Mouse (Mus musculus): Measurements from ENCODE around the gene Hoxc5.

DNA sequence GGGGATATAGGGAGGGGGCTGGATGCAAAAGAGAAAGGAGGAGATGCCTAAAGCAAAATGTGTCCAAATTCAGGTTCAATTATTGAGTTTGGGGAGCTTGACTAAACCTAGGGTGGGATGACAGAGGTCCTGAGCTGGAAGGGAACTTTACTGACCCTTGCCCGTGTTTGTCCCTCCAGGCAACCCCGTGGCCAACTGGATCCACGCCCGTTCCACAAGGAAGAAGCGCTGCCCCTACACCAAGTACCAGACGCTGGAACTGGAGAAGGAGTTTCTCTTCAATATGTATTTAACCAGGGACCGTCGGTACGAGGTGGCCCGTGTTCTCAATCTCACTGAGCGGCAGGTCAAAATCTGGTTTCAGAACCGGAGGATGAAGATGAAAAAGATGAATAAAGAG is 16.5 kb downstream of the Hoxc5 start:
- TF ChIP-seq CTCF (IDR thresholded peaks at IDR 0.05; ENCODE audit: insufficient read depth, low read depth, low read length) (no peak), POLR2A (IDR thresholded peaks at IDR 0.05; ENCODE audit: insufficient read depth, low read depth, low read length) (no peak)
